Mouse (Mus musculus): ENCODE measurements around the gene 9130023H24Rik. TPM values are rescaled to one million over a fixed set of nuclear protein-coding genes. Genes with fewer than 3 reads are reported as not detected.
A peak's percentile ranks its signal among the peaks of the same experiment; 100 is the strongest.

9130023H24Rik gene
- polyA plus RNA-seq, 1 experiment = 3.3 TPM

GRCm38 (mm10) chr7:128234796-128235195, 3.0 kb downstream of the 9130023H24Rik start:
- TF ChIP-seq E2F4 (IDR thresholded peaks at IDR 0.05; ENCODE audit: insufficient read depth) = no peak
- TF ChIP-seq MAX (IDR thresholded peaks at IDR 0.05; ENCODE audit: low read depth) = no peak
- TF ChIP-seq MYOG (IDR thresholded peaks at IDR 0.05; ENCODE audit: control insufficient read depth in 1 of 3, insufficient read depth in 1 of 3, insufficient read length in 2 of 3, low read depth in 2 of 3) = no peak
- TF ChIP-seq MYOD1 (IDR thresholded peaks at IDR 0.05; ENCODE audit: control insufficient read depth in 1 of 3, insufficient read length in 2 of 3, low read depth in 2 of 3) = no peak
- TF ChIP-seq USF1 (IDR thresholded peaks at IDR 0.05; ENCODE audit: low read depth) = no peak
- no peak for TF ChIP-seq TCF3 (IDR thresholded peaks at IDR 0.05; ENCODE audit: insufficient read length, low read depth)
- no peak for TF ChIP-seq REST (IDR thresholded peaks at IDR 0.05; ENCODE audit: insufficient read depth, insufficient read length)
- H3K79me2 ChIP-seq (ENCODE audit: control insufficient read depth, insufficient read depth) = no peaks in the 10 kb centered on the region
- H3K4me3 ChIP-seq = no peak overlapping the region
- H3K36me3 ChIP-seq (ENCODE audit: control insufficient read depth, insufficient read depth) = no peaks in the 10 kb centered on the region
- H3K27me3 ChIP-seq (ENCODE audit: control insufficient read depth, insufficient read depth, insufficient read length) = no peaks in the 10 kb centered on the region
- H3ac ChIP-seq (ENCODE audit: control insufficient read depth, insufficient read length) = no peak overlapping the region
- H3K4me2 ChIP-seq (ENCODE audit: low read depth) = no peak overlapping the region

GRCm38 (mm10) chr7:128231741-128232140, 6.1 kb downstream of the 9130023H24Rik start:
- Histone ChIP-seq H3ac (ENCODE audit: control insufficient read depth, insufficient read length) (no peak overlapping the region), H3K79me2 (ENCODE audit: control insufficient read depth, insufficient read depth) (no peaks in the 10 kb centered on the region), H3K4me3 (no peak overlapping the region), H3K4me2 (ENCODE audit: low read depth) (no peak overlapping the region), H3K36me3 (ENCODE audit: control insufficient read depth, insufficient read depth) (no peaks in the 10 kb centered on the region), H3K27me3 (ENCODE audit: control insufficient read depth, insufficient read depth, insufficient read length) (no peaks in the 10 kb centered on the region)
- TF ChIP-seq REST (IDR thresholded peaks at IDR 0.05; ENCODE audit: insufficient read depth, insufficient read length) (peak; percentile 97), MAX (IDR thresholded peaks at IDR 0.05; ENCODE audit: low read depth) (no peak), POLR2AphosphoS2 (IDR thresholded peaks at IDR 0.05; ENCODE audit: insufficient read length, low read depth) (peak; percentile 31), TCF3 (IDR thresholded peaks at IDR 0.05; ENCODE audit: insufficient read length, low read depth) (no peak), USF1 (IDR thresholded peaks at IDR 0.05; ENCODE audit: low read depth) (no peak), TCF12 (IDR thresholded peaks at IDR 0.05; ENCODE audit: insufficient read depth, poor library complexity, severe bottlenecking) (no peak), CEBPB (IDR thresholded peaks at IDR 0.05; ENCODE audit: insufficient read depth, poor library complexity, severe bottlenecking) (no peak), SRF (IDR thresholded peaks at IDR 0.05; ENCODE audit: control insufficient read depth, insufficient read length, low read depth) (no peak), MYOG (IDR thresholded peaks at IDR 0.05; ENCODE audit: control insufficient read depth in 1 of 3, insufficient read depth in 1 of 3, insufficient read length in 2 of 3, low read depth in 2 of 3) (no peak), MYOD1 (IDR thresholded peaks at IDR 0.05; ENCODE audit: control insufficient read depth in 1 of 3, insufficient read length in 2 of 3, low read depth in 2 of 3) (no peak)

- Histone ChIP-seq H3ac (ENCODE audit: control insufficient read depth, insufficient read length) (no peak overlapping the region), H3K36me3 (ENCODE audit: control insufficient read depth, insufficient read depth) (no peaks in the 10 kb centered on the region), H3K4me3 (no peak overlapping the region), H3K27me3 (ENCODE audit: control insufficient read depth, insufficient read depth, insufficient read length) (peaks cover 32% of the 10 kb centered on the region), H3K4me2 (ENCODE audit: low read depth) (no peak overlapping the region), H3K79me2 (ENCODE audit: control insufficient read depth, insufficient read depth) (no peaks in the 10 kb centered on the region)
- TF ChIP-seq TCF3 (IDR thresholded peaks at IDR 0.05; ENCODE audit: insufficient read length, low read depth) (no peak), REST (IDR thresholded peaks at IDR 0.05; ENCODE audit: insufficient read depth, insufficient read length) (no peak), POLR2AphosphoS2 (IDR thresholded peaks at IDR 0.05; ENCODE audit: insufficient read length, low read depth) (no peak), POLR2A (IDR thresholded peaks at IDR 0.05; ENCODE audit: insufficient read length, low read depth) (no peak), TCF12 (IDR thresholded peaks at IDR 0.05; ENCODE audit: insufficient read depth, poor library complexity, severe bottlenecking) (no peak), MYOD1 (IDR thresholded peaks at IDR 0.05; ENCODE audit: control insufficient read depth in 1 of 3, insufficient read length in 2 of 3, low read depth in 2 of 3) (no peak), USF1 (IDR thresholded peaks at IDR 0.05; ENCODE audit: low read depth) (no peak), MAX (IDR thresholded peaks at IDR 0.05; ENCODE audit: low read depth) (no peak), MYOG (IDR thresholded peaks at IDR 0.05; ENCODE audit: control insufficient read depth in 1 of 3, insufficient read depth in 1 of 3, insufficient read length in 2 of 3, low read depth in 2 of 3) (no peak), E2F4 (IDR thresholded peaks at IDR 0.05; ENCODE audit: insufficient read depth) (no peak), SRF (IDR thresholded peaks at IDR 0.05; ENCODE audit: control insufficient read depth, insufficient read length, low read depth) (no peak), CEBPB (IDR thresholded peaks at IDR 0.05; ENCODE audit: insufficient read depth, poor library complexity, severe bottlenecking) (no peak)
Measured at GRCm38 (mm10) chr7:128220936-128221335, 16.9 kb downstream of the 9130023H24Rik start.

GRCm38 (mm10) chr7:128219952-128220351, 17.9 kb downstream of the 9130023H24Rik start:
- H3ac ChIP-seq (ENCODE audit: control insufficient read depth, insufficient read length) = no peak overlapping the region
- no peak for TF ChIP-seq SRF (IDR thresholded peaks at IDR 0.05; ENCODE audit: control insufficient read depth, insufficient read length, low read depth)
- TF ChIP-seq USF1 (IDR thresholded peaks at IDR 0.05; ENCODE audit: low read depth) = no peak
- TF ChIP-seq POLR2AphosphoS2 (IDR thresholded peaks at IDR 0.05; ENCODE audit: insufficient read length, low read depth) = no peak
- no peak for TF ChIP-seq MYOD1 (IDR thresholded peaks at IDR 0.05; ENCODE audit: control insufficient read depth in 1 of 3, insufficient read length in 2 of 3, low read depth in 2 of 3)
- TF ChIP-seq MYOG (IDR thresholded peaks at IDR 0.05; ENCODE audit: control insufficient read depth in 1 of 3, insufficient read depth in 1 of 3, insufficient read length in 2 of 3, low read depth in 2 of 3) = no peak
- TF ChIP-seq TCF12 (IDR thresholded peaks at IDR 0.05; ENCODE audit: insufficient read depth, poor library complexity, severe bottlenecking) = no peak
- no peak for TF ChIP-seq POLR2A (IDR thresholded peaks at IDR 0.05; ENCODE audit: insufficient read length, low read depth)
- H3K27me3 ChIP-seq (ENCODE audit: control insufficient read depth, insufficient read depth, insufficient read length) = peaks cover 32% of the 10 kb centered on the region
- no peaks in the 10 kb centered on the region for H3K36me3 ChIP-seq (ENCODE audit: control insufficient read depth, insufficient read depth)
- no peak overlapping the region for H3K4me3 ChIP-seq
- H3K79me2 ChIP-seq (ENCODE audit: control insufficient read depth, insufficient read depth) = no peaks in the 10 kb centered on the region
- H3K4me2 ChIP-seq (ENCODE audit: low read depth) = no peak overlapping the region

- Histone ChIP-seq H3K79me2 (ENCODE audit: control insufficient read depth, insufficient read depth) (peaks cover 3% of the 10 kb centered on the region), H3ac (ENCODE audit: control insufficient read depth, insufficient read length) (no peak overlapping the region), H3K36me3 (ENCODE audit: control insufficient read depth, insufficient read depth) (no peaks in the 10 kb centered on the region), H3K4me2 (ENCODE audit: low read depth) (no peak overlapping the region), H3K27me3 (ENCODE audit: control insufficient read depth, insufficient read depth, insufficient read length) (peaks cover 13% of the 10 kb centered on the region), H3K4me3 (no peak overlapping the region)
- TF ChIP-seq E2F4 (IDR thresholded peaks at IDR 0.05; ENCODE audit: insufficient read depth) = no peak
- no peak for TF ChIP-seq POLR2A (IDR thresholded peaks at IDR 0.05; ENCODE audit: insufficient read length, low read depth)
- no peak for TF ChIP-seq CEBPB (IDR thresholded peaks at IDR 0.05; ENCODE audit: insufficient read depth, poor library complexity, severe bottlenecking)
- TF ChIP-seq MYOD1 (IDR thresholded peaks at IDR 0.05; ENCODE audit: control insufficient read depth in 1 of 3, insufficient read length in 2 of 3, low read depth in 2 of 3) = no peak
Measured at GRCm38 (mm10) chr7:128209826-128210225, 28.0 kb downstream of the 9130023H24Rik start.
